Mouse (Mus musculus): ENCODE results near the gene Gstm5.
A peak's percentile ranks its signal among the peaks of the same experiment; 100 is the strongest.

- TF ChIP-seq EP300 (optimal IDR thresholded peaks at IDR 0.05) (no peak), CTCF (IDR thresholded peaks at IDR 0.05; ENCODE audit: low read depth) (peak; percentile 93)
These were observed 43.8 kb downstream of the Gstm5 start for GRCm38 (mm10) chr3:107939403-107939802.

Measured in stomach, postnatal 0 days (tissue).